Mouse (Mus musculus) midbrain, embryonic 14.5 days (tissue): ENCODE results near the gene Mtfmt. TPM values are rescaled to one million over a fixed set of nuclear protein-coding genes. Genes with fewer than 3 reads are reported as not detected.

Experiments
- ATAC-seq: fragments of 200-750 bp; cut with Nextera tagmentation; 2 replicates; pipeline ENCODE4 v1.8.0; 2017; ENCODE audit warnings: moderate number of reproducible peaks, moderate library complexity; ENCODE audit not compliant: low FRiP score, low TSS enrichment
- DNase-seq: peaks from one replicate; pipeline ENCODE4 v3.0.0-alpha.2; 2015
- H3K27ac ChIP-seq: fragments of 300-500 bp; sonication (generic); replicated peaks from 2 replicates; pipeline ENCODE4 v1.5.1; 2014; ENCODE audit warnings: mild to moderate bottlenecking, low read depth, low read length, moderate library complexity
- H3K27me3 ChIP-seq: fragments of 300-500 bp; sonication (generic); 2 replicates; pipeline ENCODE4 v1.6.1; 2014; ENCODE audit warnings: low read length, control low read depth, mixed read lengths; ENCODE audit not compliant: control insufficient read depth, insufficient read depth
- H3K36me3 ChIP-seq: fragments of 300-500 bp; sonication (generic); 2 replicates; pipeline ENCODE4 v1.6.1; 2014; ENCODE audit warnings: low read length, control low read depth; ENCODE audit not compliant: control insufficient read depth, insufficient read depth
- H3K4me1 ChIP-seq: fragments of 300-500 bp; sonication (generic); 2 replicates; pipeline ENCODE4 v1.6.1; 2014; ENCODE audit warnings: mild to moderate bottlenecking, antibody characterized with exemption, low read length, control low read depth; ENCODE audit not compliant: control insufficient read depth, insufficient read depth
- H3K4me2 ChIP-seq: fragments of 300-500 bp; sonication (generic); 2 replicates; pipeline ENCODE4 v1.6.1; 2014; ENCODE audit warnings: mild to moderate bottlenecking, low read length, moderate library complexity
- H3K4me3 ChIP-seq: fragments of 300-500 bp; sonication (generic); replicated peaks from 2 replicates; pipeline ENCODE4 v1.5.1; 2014; ENCODE audit warnings: low read depth, low read length
- H3K9ac ChIP-seq: fragments of 300-500 bp; sonication (generic); replicated peaks from 2 replicates; pipeline ENCODE4 v1.6.1; 2014; ENCODE audit warnings: mild to moderate bottlenecking, low read length, moderate library complexity
- H3K9me3 ChIP-seq: fragments of 300-500 bp; sonication (generic); 2 replicates; pipeline ENCODE4 v1.6.1; 2016; ENCODE audit warnings: low read length, control low read depth, mixed read lengths; ENCODE audit not compliant: control insufficient read depth
- WGBS: fragments of 180-500 bp; shearing (Covaris S2); extraction: QIAGEN DNeasy Blood & Tissue Kit; methylation state at CpG from one replicate; pipeline ENCODE4 v1.1.7; 2014; 5-methylcytosine and 5-hydroxymethylcytosine counted together
- polyA plus RNA-seq: library from polyadenylated mRNA; unstranded; fragments of >200 nt; fragmentation: Nextera tagmentation; extraction: Ambion mirVana; gene quantifications from 2 replicates; pipeline ENCODE4 v1.2.1, GENCODE M21; 2014

Gene Mtfmt
- polyA plus RNA-seq, result 22.0 and 23.5 TPM in 2 replicates

DNA sequence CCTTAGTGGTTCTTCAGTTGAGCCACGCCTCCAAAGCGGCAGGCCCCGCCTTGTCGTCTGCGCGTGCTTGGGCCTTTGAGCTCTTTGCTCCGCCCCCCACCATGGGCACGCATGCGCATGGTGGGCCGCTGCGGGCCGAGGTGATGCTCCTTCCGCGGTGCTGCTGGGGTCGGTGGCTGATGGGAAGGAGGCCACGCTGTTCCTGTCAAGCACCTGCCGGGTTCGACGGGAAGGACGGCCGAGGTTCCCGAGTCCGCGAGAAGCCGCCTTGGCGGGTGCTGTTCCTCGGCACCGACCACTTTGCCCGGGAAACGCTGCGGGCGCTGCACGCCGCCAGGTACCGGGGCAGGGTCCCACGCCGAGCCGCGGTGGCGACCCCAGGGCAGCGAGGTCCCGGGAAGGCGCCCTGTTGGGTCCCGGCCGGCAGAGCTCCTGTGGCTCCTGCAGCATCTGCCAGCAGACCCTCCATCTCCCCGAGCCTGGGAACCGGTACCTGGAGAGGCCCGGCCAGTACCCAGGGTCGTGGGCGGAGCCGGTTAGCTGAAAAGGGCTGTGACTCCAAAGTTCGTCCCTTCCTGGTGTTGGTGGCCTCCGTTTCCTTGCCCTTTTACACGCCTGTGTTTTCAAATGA is at the start of gene Mtfmt:
Gene Mtfmt (plus strand): TSS at position 112 of the 631 bp plus-strand sequence.
- Histone ChIP-seq H3K4me1 (peaks cover 6% of the 10 kb centered on the region), H3K9ac (peak within 1 kb of the TSS; percentile 92), H3K4me3 (peak within 1 kb of the TSS; percentile 94), H3K27ac (peak within 1 kb of the TSS; percentile 63), H3K4me2 (peak within 1 kb of the TSS; percentile 66), H3K9me3 (no peaks in the 10 kb centered on the region), H3K27me3 (no peaks in the 10 kb centered on the region), H3K36me3 (peaks cover 12% of the 10 kb centered on the region)
- under 1% methylated on average over 54 of the region's 54 CpGs for WGBS
- peak; percentile 97 for DNase-seq
- peak; percentile 84 for ATAC-seq

- DNase-seq (no peak), ATAC-seq (no peak)
These were observed 49.0 kb upstream of the Mtfmt start for GRCm38 (mm10) chr9:65386373-65387140.

GRCm38 (mm10) chr9:65390752-65391612 is 44.6 kb upstream of the Mtfmt start:
- Histone ChIP-seq H3K36me3 (no peaks in the 10 kb centered on the region), H3K9me3 (no peaks in the 10 kb centered on the region), H3K4me1 (no peaks in the 10 kb centered on the region), H3K9ac (peak overlapping the region; percentile 29; the same call in 1 of the 2 replicates), H3K27ac (no peak overlapping the region), H3K4me3 (peak overlapping the region; percentile 35), H3K4me2 (peak overlapping the region; percentile 50), H3K27me3 (peaks cover 40% of the 10 kb centered on the region)
- DNase-seq, result peak; percentile 64
- 19% methylated on average over 95 of the region's 96 CpGs for WGBS
- no peak for ATAC-seq

More at GRCm38 (mm10) chr9:65386373-65387140, 49.0 kb upstream of the Mtfmt start:
- H3K36me3 ChIP-seq, result no peaks in the 10 kb centered on the region
- no peak overlapping the region for H3K27ac ChIP-seq
- WGBS, result 46% methylated on average over 8 of the region's 8 CpGs
- H3K9ac ChIP-seq, result no peak overlapping the region
- peaks cover 27% of the 10 kb centered on the region for H3K27me3 ChIP-seq
- H3K4me2 ChIP-seq, result no peak overlapping the region
- no peaks in the 10 kb centered on the region for H3K4me1 ChIP-seq
- H3K4me3 ChIP-seq, result no peak overlapping the region
- H3K9me3 ChIP-seq, result no peaks in the 10 kb centered on the region

- Histone ChIP-seq H3K36me3 (no peaks in the 10 kb centered on the region), H3K9ac (peak within 1 kb of the TSS; percentile 29; the same call in 1 of the 2 replicates), H3K27ac (no peak within 1 kb of the TSS), H3K4me3 (peak within 1 kb of the TSS; percentile 35), H3K9me3 (no peaks in the 10 kb centered on the region), H3K4me1 (no peaks in the 10 kb centered on the region), H3K27me3 (peaks cover 40% of the 10 kb centered on the region), H3K4me2 (peak within 1 kb of the TSS; percentile 50)
- 40% methylated on average over 8 of the region's 8 CpGs for WGBS
- ATAC-seq (no peak), DNase-seq (no peak)
These were observed 44.0 kb upstream of the Mtfmt start, which contains the start of gene Kbtbd13 for GRCm38 (mm10) chr9:65391613-65391964. TSS of gene Kbtbd13 (minus strand) at chr9:65391652.

GRCm38 (mm10) chr9:65392638-65393364 is 42.8 kb upstream of the Mtfmt start:
- no peak for ATAC-seq
- WGBS, result 26% methylated on average over 6 of the region's 6 CpGs

GRCm38 (mm10) chr9:65393606-65394005 is 42.0 kb upstream of the Mtfmt start:
- H3K27me3 ChIP-seq, result peaks cover 40% of the 10 kb centered on the region

More at GRCm38 (mm10) chr9:65392638-65393364, 42.8 kb upstream of the Mtfmt start:
- no peak overlapping the region for H3K4me3 ChIP-seq
- peak; percentile 76 for DNase-seq
- H3K27me3 ChIP-seq, result peaks cover 40% of the 10 kb centered on the region
- no peak overlapping the region for H3K4me2 ChIP-seq
- H3K36me3 ChIP-seq, result no peaks in the 10 kb centered on the region
- no peaks in the 10 kb centered on the region for H3K9me3 ChIP-seq
- no peak overlapping the region for H3K27ac ChIP-seq
- no peak overlapping the region for H3K9ac ChIP-seq
- no peaks in the 10 kb centered on the region; the same call in 1 of the 2 replicates for H3K4me1 ChIP-seq

GRCm38 (mm10) chr9:65394360-65394759 is 41.2 kb upstream of the Mtfmt start:
- H3K27me3 ChIP-seq, result peaks cover 33% of the 10 kb centered on the region
- H3K4me1 ChIP-seq, result peaks cover 5% of the 10 kb centered on the region
- H3K9ac ChIP-seq, result no peak overlapping the region
- no peak for ATAC-seq
- 71% methylated on average over 2 of the region's 2 CpGs for WGBS
- no peak overlapping the region for H3K4me3 ChIP-seq
- no peaks in the 10 kb centered on the region for H3K9me3 ChIP-seq
- no peaks in the 10 kb centered on the region for H3K36me3 ChIP-seq
- no peak overlapping the region for H3K4me2 ChIP-seq
- DNase-seq, result no peak
- no peak overlapping the region for H3K27ac ChIP-seq

More at GRCm38 (mm10) chr9:65393606-65394005, 42.0 kb upstream of the Mtfmt start:
- DNase-seq (no peak), ATAC-seq (no peak)
- Histone ChIP-seq H3K27ac (no peak overlapping the region), H3K9ac (no peak overlapping the region), H3K4me1 (peaks cover 5% of the 10 kb centered on the region), H3K4me3 (no peak overlapping the region), H3K4me2 (no peak overlapping the region), H3K9me3 (no peaks in the 10 kb centered on the region), H3K36me3 (no peaks in the 10 kb centered on the region)
- WGBS, result 66% methylated on average over 2 of the region's 2 CpGs

DNA sequence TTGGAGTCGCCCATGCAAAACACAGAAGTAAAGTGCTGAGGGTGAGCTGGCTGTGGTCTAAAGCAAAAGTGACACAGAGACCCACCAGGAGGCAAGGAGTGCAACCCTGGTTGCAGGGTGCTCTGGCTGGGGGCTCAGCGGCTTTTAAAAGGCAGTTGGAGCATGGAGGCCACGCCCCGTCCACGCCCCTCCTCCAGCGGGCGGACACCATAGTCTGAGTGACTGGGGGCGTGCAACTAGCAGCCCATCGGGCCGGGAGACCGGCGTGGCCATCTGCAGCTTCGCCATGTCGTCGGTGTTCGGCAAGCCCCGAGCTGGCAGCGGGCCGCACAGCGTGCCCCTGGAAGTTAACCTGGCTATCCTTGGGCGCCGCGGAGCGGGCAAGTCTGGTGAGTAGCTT is 37.3 kb upstream of the Mtfmt start, which contains the start of gene Rasl12:
Gene Rasl12 (plus strand): TSS at position 228 of the 400 bp plus-strand sequence.
- peak; percentile 70; the same call in 1 of the 2 replicates for ATAC-seq
- WGBS, result under 1% methylated on average over 24 of the region's 24 CpGs

More for the DNA sequence above, 37.3 kb upstream of the Mtfmt start, which contains the start of gene Rasl12:
- DNase-seq, result peak; percentile 80
- Histone ChIP-seq H3K36me3 (no peaks in the 10 kb centered on the region), H3K9me3 (no peaks in the 10 kb centered on the region), H3K4me2 (peak within 1 kb of the TSS; percentile 77), H3K27me3 (no peaks in the 10 kb centered on the region), H3K27ac (no peak within 1 kb of the TSS), H3K9ac (peak within 1 kb of the TSS; percentile 55), H3K4me3 (peak within 1 kb of the TSS; percentile 41), H3K4me1 (peaks cover 5% of the 10 kb centered on the region)
